Mouse (Mus musculus): ENCODE measurements around the gene Galnt7.

- no peak for TF ChIP-seq GATA1 (IDR thresholded peaks at IDR 0.05; ENCODE audit: low read length)
- no peak for TF ChIP-seq TAL1 (IDR thresholded peaks at IDR 0.05; ENCODE audit: low read length)
Observed at GRCm38 (mm10) chr8:57653768-57654125, 915 bp upstream of the Galnt7 start.

Measured in erythroblast, embryonic 14.5 days (primary cell).